Mouse (Mus musculus) megakaryocyte progenitor cell, adult 5-6 weeks (primary cell): ENCODE data around the gene Pfkl. TPM values are rescaled to one million over a fixed set of nuclear protein-coding genes. Genes with fewer than 3 reads are reported as not detected.
"Not testable (repeated sequence)": the region's sequence is repeated elsewhere in the genome, so short reads cannot be mapped to it uniquely, and the experiment has no call there.

ENCODE experiments used
- ATAC-seq: replicated peaks from 2 replicates; pipeline ENCODE4 v1.8.0; 2016; ENCODE audit warnings: mild to moderate bottlenecking, moderate TSS enrichment, inconsistent platforms; ENCODE audit not compliant: poor library complexity
- total RNA-seq, 2 experiments: library from RNA; stranded (forward) in 1 of 2; stranded (reverse) in 1 of 2; fragments of 157-497, 149-512 nt in 1 of 2; fragments of 200-1000 nt in 1 of 2; gene quantifications; 2 replicates each; pipeline versions ENCODE4 v1.2.3 to v1.2.4; 2015 to 2017

Pfkl gene
- total RNA-seq, 2 experiments from 2014 or later = 13.7 to 36.1 TPM

- 0 out of 2 replicates have a peak, but pooled peaks have one; percentile 15 for ATAC-seq
These were observed 38.0 kb downstream of the Pfkl start for GRCm38 (mm10) chr10:77971709-77972553.

GRCm38 (mm10) chr10:77971191-77971590 is 38.7 kb downstream of the Pfkl start:
- peak; percentile 63 for ATAC-seq

- ATAC-seq = peak; percentile 76
These were observed 39.4 kb downstream of the Pfkl start, which contains the start of gene Trpm2 for GRCm38 (mm10) chr10:77970481-77970880. TSS of gene Trpm2 (minus strand) at chr10:77970563.

- no peak for ATAC-seq
These were observed 39.9 kb downstream of the Pfkl start for GRCm38 (mm10) chr10:77969973-77970325.

- ATAC-seq = peak; percentile 37
These were observed 40.5 kb downstream of the Pfkl start for GRCm38 (mm10) chr10:77969274-77969972.

- peak; percentile 74 for ATAC-seq
These were observed 45.9 kb downstream of the Pfkl start for GRCm38 (mm10) chr10:77963971-77964370.

- peak; percentile 89 for ATAC-seq
These were observed 47.2 kb downstream of the Pfkl start for GRCm38 (mm10) chr10:77962725-77963124.

- ATAC-seq = not testable (repeated sequence)
These were observed 59.4 kb downstream of the Pfkl start for GRCm38 (mm10) chr10:77950468-77950867.

GRCm38 (mm10) chr10:77939685-77940084 is 70.2 kb downstream of the Pfkl start:
- ATAC-seq = peak; percentile 66

Other genes with a start within 250 kb of the Pfkl start
- gene Gm3238, start 238.8 kb downstream of the Pfkl start, total RNA-seq (2015) = not detected in 2 replicates
- not detected in 2 replicates for gene Gm3238, start 238.8 kb downstream of the Pfkl start, total RNA-seq (2017)
- not detected in 2 replicates for gene Gm7138, start 233.1 kb downstream of the Pfkl start, total RNA-seq (2015)
- not detected in 2 replicates for gene Gm7138, start 233.1 kb downstream of the Pfkl start, total RNA-seq (2017)
- not detected in 2 replicates for gene Gm3250, start 227.5 kb downstream of the Pfkl start, total RNA-seq (2015)
- gene Gm3250, start 227.5 kb downstream of the Pfkl start, total RNA-seq (2017) = not detected in 2 replicates
- gene Gm7137, start 221.9 kb downstream of the Pfkl start, total RNA-seq (2015) = not detected in 2 replicates
- gene Gm7137, start 221.9 kb downstream of the Pfkl start, total RNA-seq (2017) = not detected in 2 replicates
- gene Gm9639, start 215.0 kb downstream of the Pfkl start, total RNA-seq (2015) = not detected in 2 replicates
- gene Gm9639, start 215.0 kb downstream of the Pfkl start, total RNA-seq (2017) = not detected in 2 replicates
- not detected in 2 replicates for gene Gm19668, start 210.9 kb downstream of the Pfkl start, total RNA-seq (2015)
- gene Gm19668, start 210.9 kb downstream of the Pfkl start, total RNA-seq (2017) = not detected in 2 replicates
- not detected in 2 replicates for gene Gm9507, start 198.2 kb downstream of the Pfkl start, total RNA-seq (2015)
- gene Gm9507, start 198.2 kb downstream of the Pfkl start, total RNA-seq (2017) = not detected in 2 replicates
- gene Gm2696, start 195.4 kb downstream of the Pfkl start, total RNA-seq (2015) = not detected in 2 replicates
- not detected in 2 replicates for gene Gm2696, start 195.4 kb downstream of the Pfkl start, total RNA-seq (2017)
- not detected in 2 replicates for gene Krtap10-4, start 183.0 kb downstream of the Pfkl start, total RNA-seq (2015)
- gene Krtap10-4, start 183.0 kb downstream of the Pfkl start, total RNA-seq (2017) = not detected in 2 replicates
- not detected in 2 replicates for gene Krtap10-10, start 174.1 kb downstream of the Pfkl start, total RNA-seq (2015)
- not detected in 2 replicates for gene Krtap10-10, start 174.1 kb downstream of the Pfkl start, total RNA-seq (2017)
- not detected in 2 replicates for gene Gm36176, start 163.3 kb downstream of the Pfkl start, total RNA-seq (2015)
- gene Gm36176, start 163.3 kb downstream of the Pfkl start, total RNA-seq (2017) = not detected in 2 replicates
- gene Gm10318, start 157.2 kb downstream of the Pfkl start, total RNA-seq (2015) = not detected in 2 replicates
- gene Gm10318, start 157.2 kb downstream of the Pfkl start, total RNA-seq (2017) = not detected in 2 replicates
- gene Gm3285, start 148.1 kb downstream of the Pfkl start, total RNA-seq (2015) = not detected in 2 replicates
- not detected in 2 replicates for gene Gm3285, start 148.1 kb downstream of the Pfkl start, total RNA-seq (2017)
- 0.12 TPM in 1 of 2 replicates, not detected in the other for gene Lrrc3, start 107.5 kb downstream of the Pfkl start, total RNA-seq (2015)
- gene Lrrc3, start 107.5 kb downstream of the Pfkl start, total RNA-seq (2017) = not detected in 2 replicates
- 2.7 and 5.1 TPM in 2 replicates for gene Trpm2, start 39.5 kb downstream of the Pfkl start, total RNA-seq (2015)
- 1.4 and 2.9 TPM in 2 replicates for gene Trpm2, start 39.5 kb downstream of the Pfkl start, total RNA-seq (2017)
- 6.0 and 6.4 TPM in 2 replicates for gene 1810043G02Rik, start 31.6 kb downstream of the Pfkl start, total RNA-seq (2015)
- 5.9 and 11.2 TPM in 2 replicates for gene 1810043G02Rik, start 31.6 kb downstream of the Pfkl start, total RNA-seq (2017)
- gene Dnmt3l, start 31.9 kb upstream of the Pfkl start, total RNA-seq (2015) = 1.5 and 4.4 TPM in 2 replicates
- gene Dnmt3l, start 31.9 kb upstream of the Pfkl start, total RNA-seq (2017) = 1.3 and 3.2 TPM in 2 replicates
- not detected in 2 replicates for gene Aire, start 33.5 kb upstream of the Pfkl start, total RNA-seq (2015)
- gene Aire, start 33.5 kb upstream of the Pfkl start, total RNA-seq (2017) = not detected in 2 replicates
- gene Icosl, start 59.2 kb upstream of the Pfkl start, total RNA-seq (2015) = 3.9 and 6.3 TPM in 2 replicates
- 2.6 and 2.9 TPM in 2 replicates for gene Icosl, start 59.2 kb upstream of the Pfkl start, total RNA-seq (2017)
- gene D10Jhu81e, start 159.7 kb upstream of the Pfkl start, total RNA-seq (2015) = 40.7 and 44.1 TPM in 2 replicates
- gene D10Jhu81e, start 159.7 kb upstream of the Pfkl start, total RNA-seq (2017) = 90.6 and 90.9 TPM in 2 replicates
- 5.6 and 7.2 TPM in 2 replicates for gene Pwp2, start 175.1 kb upstream of the Pfkl start, total RNA-seq (2015)
- 18.6 and 27.5 TPM in 2 replicates for gene Pwp2, start 175.1 kb upstream of the Pfkl start, total RNA-seq (2017)
- gene Trappc10, start 234.6 kb upstream of the Pfkl start, total RNA-seq (2015) = 39.0 and 44.2 TPM in 2 replicates
- 30.7 and 33.4 TPM in 2 replicates for gene Trappc10, start 234.6 kb upstream of the Pfkl start, total RNA-seq (2017)